In genomic region chr11:118208672-118209272, GRCm38 (mm10) we compare ENCODE assay signal across 9 mouse cellular contexts. TPM values are rescaled to one million over a fixed set of nuclear protein-coding genes. Genes with fewer than 3 reads are reported as not detected.
DNase-seq lines count a peak whose midpoint lies in the region; ATAC-seq and TF ChIP-seq lines count a peak whose summit lies in the region.
"Had no signal": no experiment of that assay in that cellular context is flagged by ENCODE, and none has a peak within 500 bp of the region (broad histone marks: within the 10 kb centered on the region; RNA-seq: fewer than 3 reads in every experiment).

No protein-coding gene starts in this region.

- H3K9me3 ChIP-seq in heart, embryonic 16.5 days (replicated peaks; ENCODE audit: control insufficient read depth, low read length) = no peaks in the 10 kb centered on the region
- H3K9me3 ChIP-seq in ES-E14 (ENCODE audit: control insufficient read depth, insufficient read depth, low read depth, low read length) = no peaks in the 10 kb centered on the region
- no peaks in the 10 kb centered on the region for H3K9me3 ChIP-seq in embryonic facial prominence, embryonic 12.5 days
- H3K9me3 ChIP-seq in limb, embryonic 11.5 days (ENCODE audit: control insufficient read depth, low read length) = no peaks in the 10 kb centered on the region

- no peaks in the 10 kb centered on the region for H3K36me3 ChIP-seq in heart, embryonic 16.5 days (ENCODE audit: control insufficient read depth, insufficient read depth)
- no peaks in the 10 kb centered on the region for H3K36me3 ChIP-seq in ES-E14 (ENCODE audit: control insufficient read depth, insufficient read depth, low read length, poor library complexity, severe bottlenecking)
- H3K36me3 ChIP-seq in embryonic facial prominence, embryonic 12.5 days = no peaks in the 10 kb centered on the region
- no peaks in the 10 kb centered on the region for H3K36me3 ChIP-seq in limb, embryonic 11.5 days (ENCODE audit: control insufficient read depth, insufficient read depth, low read length)

- 0 out of 2 replicates have a peak, but pooled peaks have one; percentile 56 for ATAC-seq in heart, embryonic 16.5 days (replicated peaks; ENCODE audit: extremely low read depth, insufficient read depth, low FRiP score)
- no peak for ATAC-seq in embryonic facial prominence, embryonic 12.5 days (ENCODE audit: insufficient number of reproducible peaks, insufficient read depth, low FRiP score, low TSS enrichment)
- peak; percentile 68; the same call in 1 of the 2 replicates for ATAC-seq in limb, embryonic 11.5 days (ENCODE audit: insufficient number of reproducible peaks, low FRiP score, low TSS enrichment, low read depth)
- no peak for ATAC-seq in inflammation-experienced regulatory T-cells, adult 6 months
- ATAC-seq: Patski had no signal

- no peak for DNase-seq in heart, postnatal 4 days
- DNase-seq in ES-E14 (ENCODE audit: low read depth, low spot score) = peak; percentile 16
- peak; percentile 67 for DNase-seq in limb, embryonic 11.5 days (ENCODE audit: low spot score)
- DNase-seq in right cerebral cortex, adult 18-20 months = no peak
- DNase-seq in right cerebral cortex, postnatal 36 days (ENCODE audit: low spot score in 2 of 2) = no peak

- 16% methylated on average over 8 of the region's 8 CpGs for WGBS in heart, embryonic 16.5 days
- 18% methylated on average over 8 of the region's 8 CpGs for WGBS in embryonic facial prominence, embryonic 12.5 days
- WGBS in limb, embryonic 11.5 days = 13% methylated on average over 8 of the region's 8 CpGs

- H3K27me3 ChIP-seq in heart, embryonic 16.5 days (ENCODE audit: control insufficient read depth, insufficient read depth, low read length) = no peaks in the 10 kb centered on the region
- no peaks in the 10 kb centered on the region for H3K27me3 ChIP-seq in embryonic facial prominence, embryonic 12.5 days
- no peaks in the 10 kb centered on the region for H3K27me3 ChIP-seq in limb, embryonic 11.5 days (ENCODE audit: control insufficient read depth, insufficient read depth, low read length)
- H3K27me3 ChIP-seq: Patski had no signal

- no peak overlapping the region for H3K4me3 ChIP-seq in heart, embryonic 16.5 days (ENCODE audit: low read length)
- H3K4me3 ChIP-seq in ES-E14 (ENCODE audit: insufficient read depth in 1 of 2, low read depth in 1 of 2, low read length in 2 of 2, poor library complexity in 1 of 2, severe bottlenecking in 1 of 2) = no peak overlapping the region
- H3K4me3 ChIP-seq in embryonic facial prominence, embryonic 12.5 days = no peak overlapping the region
- no peak overlapping the region for H3K4me3 ChIP-seq in limb, embryonic 11.5 days (ENCODE audit: low read depth, low read length)

- peak overlapping the region; percentile 78 for H3K27ac ChIP-seq in heart, embryonic 16.5 days (ENCODE audit: low read length)
- H3K27ac ChIP-seq in ES-E14 (ENCODE audit: insufficient read depth, low read depth, low read length, poor library complexity, severe bottlenecking) = no peak overlapping the region
- peak overlapping the region; percentile 71 for H3K27ac ChIP-seq in embryonic facial prominence, embryonic 12.5 days
- peak overlapping the region; percentile 84 for H3K27ac ChIP-seq in limb, embryonic 11.5 days (replicated peaks; ENCODE audit: low read depth, low read length)

- peak overlapping the region; percentile 52; the same call in 1 of the 2 replicates for H3K9ac ChIP-seq in heart, embryonic 16.5 days (ENCODE audit: low read length)
- H3K9ac ChIP-seq in ES-E14 (ENCODE audit: insufficient read depth, low read depth, low read length, poor library complexity, severe bottlenecking) = no peak overlapping the region
- no peak overlapping the region for H3K9ac ChIP-seq in embryonic facial prominence, embryonic 12.5 days
- H3K9ac ChIP-seq in limb, embryonic 11.5 days (ENCODE audit: low read length) = peak overlapping the region; percentile 22; the same call in 1 of the 2 replicates

- in situ Hi-C loops in ES-E14 (cut with MboI; ENCODE audit: low sequenced_read_pairs in 2 of 2, unreplicated experiment in 2 of 2) = no loop called here

- H3K4me1 ChIP-seq in heart, embryonic 16.5 days (ENCODE audit: control insufficient read depth, insufficient read depth, low read length) = peaks cover 60% of the 10 kb centered on the region
- H3K4me1 ChIP-seq in ES-E14 (ENCODE audit: control insufficient read depth in 2 of 2, insufficient read depth in 2 of 2, low read length in 2 of 2, poor library complexity in 1 of 2) = peaks cover 6 to 13% of the 10 kb centered on the region in 2 experiments; a peak in 2 of 4 replicates
- peaks cover 38% of the 10 kb centered on the region for H3K4me1 ChIP-seq in embryonic facial prominence, embryonic 12.5 days
- peaks cover 41% of the 10 kb centered on the region for H3K4me1 ChIP-seq in limb, embryonic 11.5 days (ENCODE audit: control insufficient read depth, insufficient read depth, low read length)

- H3K4me2 ChIP-seq in heart, embryonic 16.5 days (ENCODE audit: low read depth, low read length) = peak overlapping the region; percentile 20
- H3K4me2 ChIP-seq in embryonic facial prominence, embryonic 12.5 days (replicated peaks) = no peak overlapping the region
- peak overlapping the region; percentile 34 for H3K4me2 ChIP-seq in limb, embryonic 11.5 days (ENCODE audit: low read depth, severe bottlenecking)

TF ChIP-seq in ES-E14, 5 proteins besides CTCF, POLR2A, EP300 and RAD21:
- TF ChIP-seq ZC3H11A (IDR thresholded peaks at IDR 0.05; ENCODE audit: borderline replicate concordance, low read depth, low read length) = no peak
- TF ChIP-seq HCFC1 (IDR thresholded peaks at IDR 0.05; ENCODE audit: borderline replicate concordance, insufficient read depth, low read length) = no peak
- TF ChIP-seq CHD2 (IDR thresholded peaks at IDR 0.05; ENCODE audit: low read depth, low read length) = no peak
- TF ChIP-seq MAFK (IDR thresholded peaks at IDR 0.05; ENCODE audit: insufficient read depth, low read depth, low read length) = no peak
- no peak for TF ChIP-seq ZNF384 (IDR thresholded peaks at IDR 0.05; ENCODE audit: low read depth, low read length)

RNA-seq across cellular contexts. Expression of gene Cyth1, which starts 39.6 kb away (rescaled TPM):
- polyA plus RNA-seq in heart, embryonic 16.5 days (2015; fragmentation: Nextera tagmentation; extraction: Ambion mirVana) = 22.2 and 24.0 TPM in 2 replicates
- total RNA-seq in heart, postnatal 4 days (2021) = 10 to 100 TPM; 38.3 to 39.1 TPM
- 3.8 and 6.3 TPM in 2 replicates for total RNA-seq in ES-E14 (2012; rRNA removed)
- 20.4 and 21.5 TPM in 2 replicates for polyA plus RNA-seq in embryonic facial prominence, embryonic 12.5 days (2016; fragmentation: Nextera tagmentation; extraction: Ambion mirVana)
- polyA plus RNA-seq in limb, embryonic 11.5 days (2014; fragmentation: Nextera tagmentation; extraction: Ambion mirVana) = 13.3 and 16.2 TPM in 2 replicates
- polyA plus RNA-seq in inflammation-experienced regulatory T-cells, adult 6 months (2017; shearing (Covaris generic)) = 10 to 100 TPM; 33.8 to 51.6 (median 41.7) TPM

Comparison
In these comparisons a context has a peak if more than half of its experiments do, and no peak if none do; other contexts are left out.
1. ATAC-seq: peak in heart, embryonic 16.5 days (single experiment) and limb, embryonic 11.5 days (single experiment); none in embryonic facial prominence, embryonic 12.5 days (single experiment) and inflammation-experienced regulatory T-cells, adult 6 months (single experiment).
2. H3K9ac ChIP-seq: peak in heart, embryonic 16.5 days (single experiment) and limb, embryonic 11.5 days (single experiment); none in ES-E14 (single experiment) and embryonic facial prominence, embryonic 12.5 days (single experiment).
3. DNase-seq: peak in ES-E14 (single experiment) and limb, embryonic 11.5 days (single experiment); none in heart, postnatal 4 days (single experiment), right cerebral cortex, adult 18-20 months (single experiment) and right cerebral cortex, postnatal 36 days (0 of 2).